Mouse (Mus musculus): Measurements from ENCODE around the gene R3hcc1l. TPM values are rescaled to one million over a fixed set of nuclear protein-coding genes. Genes with fewer than 3 reads are reported as not detected.

The R3hcc1l gene
- 1.5 and 1.9 TPM in 2 replicates for polyA plus RNA-seq (2012; rRNA removed; ENCODE audit: low replicate concordance)

DNA sequence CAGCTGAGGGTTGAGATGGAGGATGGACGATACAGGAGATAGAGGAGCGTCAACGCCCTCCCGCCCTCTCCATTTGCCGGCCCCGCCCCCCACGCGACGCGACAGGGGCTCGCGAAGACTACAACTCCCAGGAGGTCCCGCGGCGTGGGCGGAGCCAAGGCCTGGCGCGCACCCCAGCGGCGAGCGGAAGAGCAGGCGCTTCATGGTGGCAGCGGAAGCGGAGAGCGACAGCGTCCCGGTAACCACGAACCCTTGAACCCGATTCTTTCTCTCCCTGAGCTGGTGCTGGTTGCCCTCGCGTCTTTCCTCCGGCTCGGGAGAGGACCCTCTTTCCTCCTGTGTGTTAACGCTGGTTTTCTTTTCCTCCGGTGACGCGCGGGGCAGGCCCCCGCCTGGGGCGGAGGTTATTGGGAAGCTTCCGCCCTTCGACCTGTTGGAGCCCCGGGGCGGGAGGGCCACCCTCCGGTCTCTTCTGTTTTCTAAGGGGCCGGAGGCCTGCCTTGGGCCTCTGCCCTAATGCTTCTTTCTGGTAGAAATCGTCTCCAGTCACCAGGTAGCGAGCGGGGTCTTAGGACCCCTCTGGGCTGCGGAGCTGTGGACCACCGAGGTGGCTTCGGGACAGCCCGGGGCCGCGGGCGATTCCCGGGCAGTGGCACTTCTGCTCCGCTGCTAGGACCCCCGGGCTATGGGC is at the start of gene R3hcc1l:
Gene R3hcc1l (plus strand): TSS at position 140 of the 691 bp plus-strand sequence.

DNA sequence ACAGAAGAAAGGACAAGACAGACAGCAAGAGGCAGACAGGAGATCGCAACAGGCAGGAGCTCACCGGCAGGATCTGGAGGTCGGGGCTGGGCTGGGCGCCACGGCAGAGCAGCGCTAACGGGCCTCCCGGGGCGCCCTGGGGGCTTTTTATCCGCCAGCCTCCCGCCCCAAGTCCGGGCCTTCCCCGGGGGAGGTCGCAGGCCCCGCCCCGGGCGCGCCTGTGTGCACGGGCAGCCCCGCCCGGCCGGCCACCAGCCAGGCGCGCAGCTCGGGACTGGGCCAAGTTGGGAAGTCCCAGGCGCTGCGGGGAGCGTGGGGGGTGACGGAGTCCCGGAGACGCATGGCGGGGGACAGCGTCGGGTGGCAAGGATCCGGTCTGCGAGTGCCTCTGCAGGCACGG is 94.1 kb downstream of the R3hcc1l start, which contains the start of gene Loxl4:
Gene Loxl4 (minus strand): TSS at position 160 of the 400 bp plus-strand sequence.

Other genes with a start within 250 kb of the R3hcc1l start
- 0.25 and 0.53 TPM in 2 replicates for gene Crtac1, start 87.0 kb upstream of the R3hcc1l start, polyA plus RNA-seq (2012; rRNA removed; ENCODE audit: low replicate concordance)
- gene Loxl4, start 94.1 kb downstream of the R3hcc1l start, polyA plus RNA-seq (2012; rRNA removed; ENCODE audit: low replicate concordance), result 0.71 and 1.6 TPM in 2 replicates
- gene Pyroxd2, start 234.0 kb downstream of the R3hcc1l start, polyA plus RNA-seq (2012; rRNA removed; ENCODE audit: low replicate concordance), result 28.5 and 35.2 TPM in 2 replicates

Measured in duodenum, adult 2 months (tissue).